Mouse (Mus musculus) intestine, embryonic 14.5 days (tissue): ENCODE data around the gene Krtap5-3. TPM values are rescaled to one million over a fixed set of nuclear protein-coding genes. Genes with fewer than 3 reads are reported as not detected.
"Not testable (repeated sequence)": the region's sequence is repeated elsewhere in the genome, so short reads cannot be mapped to it uniquely, and the experiment has no call there.

Source experiments
- ATAC-seq: fragments of 200-750 bp; cut with Nextera tagmentation; replicated peaks from 2 replicates; pipeline ENCODE4 v1.8.0; 2017; ENCODE audit warnings: low read depth, moderate number of reproducible peaks, moderate TSS enrichment, moderate library complexity; ENCODE audit not compliant: low FRiP score, low TSS enrichment
- DNase-seq: peaks from one replicate; pipeline ENCODE4 v3.0.0-alpha.2; 2018; ENCODE audit warnings: low spot score
- H3K27ac ChIP-seq: fragments of 300-500 bp; sonication (generic); 2 replicates; pipeline ENCODE4 v1.5.1; 2014; ENCODE audit warnings: low read depth, mild to moderate bottlenecking, control low read depth
- H3K27me3 ChIP-seq: fragments of 300-500 bp; sonication (generic); replicated peaks from 2 replicates; pipeline ENCODE4 v1.6.1; 2014; ENCODE audit warnings: low read length, control low read depth; ENCODE audit not compliant: control insufficient read depth, insufficient read depth
- H3K36me3 ChIP-seq: fragments of 300-500 bp; sonication (generic); 2 replicates; pipeline ENCODE4 v1.6.1; 2014; ENCODE audit warnings: low read length, control low read depth; ENCODE audit not compliant: control insufficient read depth, insufficient read depth
- H3K4me1 ChIP-seq: fragments of 300-500 bp; sonication (generic); replicated peaks from 2 replicates; pipeline ENCODE4 v1.6.1; 2014; ENCODE audit warnings: low read length, control low read depth, mixed read lengths; ENCODE audit not compliant: control insufficient read depth, insufficient read depth
- H3K4me2 ChIP-seq: fragments of 300-500 bp; sonication (generic); 2 replicates; pipeline ENCODE4 v1.6.1; 2014; ENCODE audit warnings: low read length
- H3K4me3 ChIP-seq: fragments of 300-500 bp; sonication (generic); 2 replicates; pipeline ENCODE4 v1.5.1; 2014; ENCODE audit warnings: low read depth, low read length, control low read depth, mixed read lengths
- H3K9ac ChIP-seq: fragments of 300-500 bp; sonication (generic); 2 replicates; pipeline ENCODE4 v1.6.1; 2014; ENCODE audit warnings: mild to moderate bottlenecking, low read length
- H3K9me3 ChIP-seq: fragments of 300-500 bp; sonication (generic); 2 replicates; pipeline ENCODE4 v1.6.1; 2016; ENCODE audit warnings: low read length, control low read depth; ENCODE audit not compliant: control insufficient read depth
- WGBS: fragments of 180-500 bp; shearing (Covaris S2); extraction: QIAGEN DNeasy Blood & Tissue Kit; methylation state at CpG from one replicate; pipeline ENCODE4 v1.1.7; 2014; 5-methylcytosine and 5-hydroxymethylcytosine counted together
- polyA plus RNA-seq: library from polyadenylated mRNA; unstranded; fragments of >200 nt; fragmentation: Nextera tagmentation; extraction: Ambion mirVana; gene quantifications from 2 replicates; pipeline ENCODE4 v1.2.1, GENCODE M21; 2014

The Krtap5-3 gene
- not detected in 2 replicates for polyA plus RNA-seq

DNA sequence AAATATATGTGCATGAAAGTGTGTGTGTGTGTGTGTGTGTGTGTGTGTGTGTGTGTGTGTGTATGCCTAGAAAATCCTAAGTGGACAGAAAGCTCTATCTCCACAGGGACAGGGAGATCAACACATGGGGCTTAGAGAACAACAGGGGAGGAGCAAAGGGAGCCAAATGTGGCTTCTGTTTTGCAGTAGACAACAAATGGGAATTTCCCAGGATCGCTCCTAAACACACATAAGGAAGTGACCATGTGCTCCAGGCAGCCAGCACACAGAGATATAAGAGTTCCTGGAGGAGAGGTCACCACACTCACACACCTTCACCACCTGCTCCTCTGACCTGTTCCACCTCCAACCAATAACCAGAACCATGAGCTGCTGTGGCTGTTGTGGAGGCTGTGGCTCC is at the start of gene Krtap5-3:
Krtap5-3 (plus strand) TSS at position 301 of the 400 bp plus-strand sequence.
- no peaks in the 10 kb centered on the region for H3K9me3 ChIP-seq
- ATAC-seq (no peak), DNase-seq (no peak)
- H3K9ac ChIP-seq: no peak within 1 kb of the TSS
- H3K36me3 ChIP-seq: no peaks in the 10 kb centered on the region
- WGBS: 33% methylated on average over 1 of the region's 1 CpGs
- H3K4me3 ChIP-seq: no peak within 1 kb of the TSS
- H3K27me3 ChIP-seq: 0 out of 2 replicates have a peak, but pooled peaks cover 2% of the 10 kb centered on the region
- H3K27ac ChIP-seq: no peak within 1 kb of the TSS
- H3K4me1 ChIP-seq: no peaks in the 10 kb centered on the region
- H3K4me2 ChIP-seq: no peak within 1 kb of the TSS

DNA sequence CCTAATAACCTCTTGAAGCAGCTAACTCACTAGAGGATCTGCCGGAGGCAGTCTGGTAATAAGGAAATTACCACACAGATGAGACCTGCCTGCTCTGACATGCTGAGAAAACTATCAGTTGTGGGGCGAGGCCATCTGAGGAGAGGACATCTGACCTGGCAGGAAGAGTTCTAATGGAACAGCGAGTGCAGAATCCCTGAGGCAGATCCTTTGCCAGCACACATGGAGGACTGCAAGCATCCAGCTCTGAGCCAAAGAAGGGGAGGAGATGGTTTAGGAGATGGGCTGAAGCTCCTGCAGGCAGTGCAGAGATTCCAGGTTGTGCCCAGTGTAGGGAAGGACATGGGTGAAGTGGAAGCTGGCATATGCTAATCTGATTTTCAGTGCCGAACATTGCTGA is 49.0 kb upstream of the Krtap5-3 start:
- H3K27ac ChIP-seq: no peak overlapping the region
- ATAC-seq (no peak), DNase-seq (no peak)
- 78% methylated on average over 4 of the region's 4 CpGs for WGBS
- no peak overlapping the region for H3K4me2 ChIP-seq
- H3K27me3 ChIP-seq: no peaks in the 10 kb centered on the region
- H3K4me3 ChIP-seq: no peak overlapping the region
- no peaks in the 10 kb centered on the region for H3K9me3 ChIP-seq
- no peak overlapping the region for H3K9ac ChIP-seq
- no peaks in the 10 kb centered on the region for H3K36me3 ChIP-seq
- H3K4me1 ChIP-seq: no peaks in the 10 kb centered on the region

DNA sequence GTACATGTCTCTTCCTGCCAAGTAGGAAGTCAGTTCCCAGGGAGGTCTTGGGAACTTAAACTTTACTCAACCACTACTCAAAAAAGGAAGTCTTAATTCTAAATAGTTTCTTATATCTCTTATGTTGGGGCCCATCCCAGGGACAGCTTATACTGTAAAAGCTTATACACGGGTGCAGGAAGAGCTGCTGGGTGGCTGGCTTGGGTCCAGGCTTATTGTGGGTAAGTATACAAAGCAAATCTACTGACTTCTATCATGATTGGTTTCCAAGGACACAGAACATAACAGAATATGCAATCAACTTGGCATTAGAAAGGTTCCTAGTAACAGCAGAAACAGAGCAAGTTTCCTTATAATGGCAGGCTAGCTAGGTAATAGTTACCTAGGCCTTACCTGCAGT is 45.9 kb upstream of the Krtap5-3 start:
- no peaks in the 10 kb centered on the region for H3K9me3 ChIP-seq
- H3K9ac ChIP-seq: no peak overlapping the region
- H3K4me2 ChIP-seq: no peak overlapping the region
- H3K4me3 ChIP-seq: no peak overlapping the region
- no peak overlapping the region for H3K27ac ChIP-seq
- 56% methylated on average over 1 of the region's 1 CpGs for WGBS
- DNase-seq (no peak), ATAC-seq (no peak)
- no peaks in the 10 kb centered on the region for H3K4me1 ChIP-seq
- H3K36me3 ChIP-seq: no peaks in the 10 kb centered on the region
- H3K27me3 ChIP-seq: no peaks in the 10 kb centered on the region

DNA sequence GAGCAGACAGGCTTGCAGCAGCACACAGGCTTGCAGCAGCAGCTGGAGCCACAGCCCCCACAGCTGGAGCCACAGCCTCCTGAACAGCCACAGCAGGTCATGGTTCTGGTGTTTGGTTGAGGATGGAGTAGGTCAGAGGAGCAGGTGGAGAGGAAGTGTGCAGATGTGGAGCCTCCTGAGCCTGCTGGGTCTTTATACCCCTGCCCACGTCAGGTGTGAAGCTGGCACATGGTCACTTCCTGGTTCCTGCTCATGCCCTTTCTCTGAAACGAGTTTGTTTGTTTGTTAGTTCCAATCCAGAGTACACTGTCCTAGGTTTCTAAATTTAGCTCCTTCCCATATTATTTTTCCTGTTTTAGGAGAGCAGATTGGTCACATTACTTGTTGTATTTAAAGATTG is 44.2 kb upstream of the Krtap5-3 start, which contains the start of gene Gm29735:
Gm29735 (minus strand) TSS at position 101 of the 400 bp plus-strand sequence.
- not testable (repeated sequence) for H3K4me3 ChIP-seq, H3K9ac ChIP-seq, ATAC-seq, H3K27ac ChIP-seq, H3K27me3 ChIP-seq, H3K4me2 ChIP-seq, H3K9me3 ChIP-seq, DNase-seq, H3K36me3 ChIP-seq, H3K4me1 ChIP-seq
- WGBS: 31% methylated on average over 2 of the region's 2 CpGs

DNA sequence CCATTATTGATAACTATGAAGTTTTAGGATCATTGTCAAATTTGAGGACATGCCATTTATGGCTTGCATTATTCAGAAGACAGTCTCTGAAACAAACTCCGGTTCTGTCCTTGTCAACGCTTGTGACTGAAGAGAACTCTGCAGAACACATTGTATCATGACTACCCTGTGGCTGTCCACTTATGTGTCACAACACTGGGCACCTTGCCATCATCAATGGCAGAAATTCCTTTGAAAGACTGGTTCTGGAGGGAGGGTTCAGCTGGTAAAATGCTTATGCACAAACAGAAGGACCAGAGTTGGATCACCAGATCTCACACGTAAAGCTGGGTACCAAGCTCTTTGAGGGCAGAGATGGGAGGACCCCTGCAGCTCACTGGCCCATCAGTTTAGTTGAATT is 41.8 kb upstream of the Krtap5-3 start:
- Histone ChIP-seq H3K4me3 (no peak overlapping the region), H3K4me1 (no peaks in the 10 kb centered on the region), H3K9me3 (no peaks in the 10 kb centered on the region), H3K9ac (no peak overlapping the region), H3K36me3 (no peaks in the 10 kb centered on the region), H3K4me2 (no peak overlapping the region), H3K27ac (no peak overlapping the region), H3K27me3 (no peaks in the 10 kb centered on the region)
- ATAC-seq: no peak
- 91% methylated on average over 3 of the region's 3 CpGs for WGBS
- DNase-seq: peak; percentile 29

DNA sequence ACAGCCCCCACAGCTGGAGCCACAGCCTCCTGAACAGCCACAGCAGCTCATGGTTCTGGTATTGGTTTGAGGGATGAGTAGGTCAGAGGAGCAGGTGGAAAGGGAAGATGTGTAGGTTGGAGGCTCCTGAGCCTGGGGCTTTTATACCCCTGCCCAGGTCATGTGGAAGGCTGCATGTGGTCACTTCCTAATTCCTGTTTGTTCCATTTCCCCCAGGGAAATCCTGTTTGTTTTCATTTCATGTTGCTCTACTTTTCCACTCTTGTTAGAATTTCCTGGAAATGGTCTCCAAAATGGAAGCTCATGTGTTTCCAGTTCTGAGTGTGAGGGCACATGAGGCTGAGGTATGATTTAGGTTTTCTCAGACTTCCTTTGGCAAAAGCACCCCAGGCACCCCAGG is 35.5 kb upstream of the Krtap5-3 start, which contains the start of gene Gm4553:
Gm4553 (minus strand) TSS at position 101 of the 400 bp plus-strand sequence.
- H3K36me3 ChIP-seq, H3K4me2 ChIP-seq, ATAC-seq, DNase-seq, H3K27me3 ChIP-seq, H3K9ac ChIP-seq, H3K4me1 ChIP-seq, H3K27ac ChIP-seq, H3K4me3 ChIP-seq, H3K9me3 ChIP-seq: not testable (repeated sequence)

DNA sequence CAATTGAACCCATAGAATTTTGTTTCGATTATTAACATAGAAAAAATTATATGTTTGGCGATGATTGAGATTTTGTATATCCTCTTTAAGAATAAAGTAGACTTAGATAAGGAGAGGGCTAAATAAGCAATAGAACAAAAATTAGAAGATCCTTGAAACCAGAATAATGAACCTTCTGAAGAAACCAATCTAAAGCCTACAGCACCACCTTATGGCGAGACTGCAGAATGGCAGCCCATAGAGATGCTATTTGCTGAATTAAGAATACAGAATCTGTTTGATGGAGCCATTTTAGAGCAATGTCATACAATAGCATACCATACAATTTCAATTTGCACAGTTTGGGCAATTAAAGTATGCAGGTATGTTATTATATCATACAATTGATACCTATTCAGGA is 31.3 kb upstream of the Krtap5-3 start:
- Histone ChIP-seq H3K27ac (no peak overlapping the region), H3K4me2 (no peak overlapping the region), H3K27me3 (no peaks in the 10 kb centered on the region), H3K4me1 (no peaks in the 10 kb centered on the region), H3K9me3 (no peaks in the 10 kb centered on the region), H3K36me3 (no peaks in the 10 kb centered on the region), H3K9ac (no peak overlapping the region), H3K4me3 (no peak overlapping the region)
- no peak for ATAC-seq
- WGBS: 49% methylated on average over 3 of the region's 3 CpGs
- DNase-seq: peak; percentile 48

DNA sequence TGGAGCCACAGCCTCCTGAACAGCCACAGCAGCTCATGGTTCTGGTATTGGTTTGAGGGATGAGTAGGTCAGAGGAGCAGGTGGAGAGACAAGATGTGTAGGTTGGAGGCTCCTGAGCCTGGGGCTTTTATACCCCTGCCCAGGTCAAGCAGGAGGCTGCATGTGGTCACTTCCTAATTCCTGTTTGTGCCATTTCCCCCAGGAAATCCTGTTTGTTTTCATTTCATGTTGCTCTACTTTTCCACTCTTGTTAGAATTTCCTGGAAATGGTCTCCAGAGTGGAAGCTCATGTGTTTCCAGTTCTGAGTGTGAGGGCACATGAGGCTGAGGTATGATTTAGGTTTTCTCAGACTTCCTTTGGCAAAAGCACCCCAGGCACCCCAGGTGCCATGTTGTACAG is 25.3 kb upstream of the Krtap5-3 start, which contains the start of gene Krtap5-2:
Krtap5-2 (minus strand) TSS at position 101 of the 400 bp plus-strand sequence.
- not testable (repeated sequence) for H3K27me3 ChIP-seq, H3K27ac ChIP-seq, H3K9me3 ChIP-seq, H3K9ac ChIP-seq, ATAC-seq, H3K4me1 ChIP-seq, H3K4me3 ChIP-seq, H3K36me3 ChIP-seq, H3K4me2 ChIP-seq
- peak; percentile 43 for DNase-seq

DNA sequence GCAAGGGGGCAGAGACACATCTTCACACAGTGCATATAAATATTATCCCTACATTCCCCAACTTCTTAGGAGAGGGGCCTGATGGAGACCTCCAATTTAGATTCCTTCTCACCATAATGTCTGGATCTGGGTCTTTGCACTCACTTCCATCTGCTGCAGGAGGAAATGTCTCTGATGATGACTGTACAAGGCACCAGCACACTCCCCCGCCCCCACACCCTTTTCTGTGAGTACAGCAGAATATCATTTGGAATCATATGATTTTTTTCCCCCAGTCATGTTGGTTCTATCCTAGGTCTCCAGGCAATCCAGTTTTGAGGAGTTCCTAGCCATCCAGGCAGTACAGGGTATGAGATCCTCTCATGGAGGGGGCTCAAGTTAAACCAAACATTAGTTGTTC is 22.5 kb upstream of the Krtap5-3 start:
- no peaks in the 10 kb centered on the region for H3K27me3 ChIP-seq
- H3K27ac ChIP-seq: no peak overlapping the region
- 85% methylated on average over 1 of the region's 1 CpGs for WGBS
- H3K36me3 ChIP-seq: no peaks in the 10 kb centered on the region
- H3K9me3 ChIP-seq: no peaks in the 10 kb centered on the region
- no peak overlapping the region for H3K4me3 ChIP-seq
- H3K4me1 ChIP-seq: no peaks in the 10 kb centered on the region
- H3K4me2 ChIP-seq: no peak overlapping the region
- H3K9ac ChIP-seq: no peak overlapping the region
- DNase-seq (no peak), ATAC-seq (no peak)
